18 mouse cellular contexts compared by ENCODE assay signal in the genomic region with DNA sequence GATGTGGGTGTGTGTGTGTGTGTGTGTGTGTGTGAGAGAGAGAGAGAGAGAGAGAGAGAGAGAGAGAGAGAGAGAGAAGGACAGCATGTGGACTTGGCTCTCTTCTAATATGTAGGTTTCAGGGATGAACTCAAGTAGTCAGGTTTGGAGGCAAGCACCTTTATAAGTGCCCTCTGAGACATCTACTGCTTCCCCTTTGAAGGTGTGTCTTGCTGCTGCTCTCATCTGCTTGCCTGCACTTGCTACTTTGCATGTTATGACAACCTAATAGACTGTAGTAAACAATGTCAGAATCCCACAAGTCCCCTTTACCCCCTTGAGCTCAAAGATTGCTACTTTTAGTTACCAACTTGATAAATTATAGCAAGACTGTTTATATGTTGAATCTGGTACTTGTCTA. TPM values are rescaled to one million over a fixed set of nuclear protein-coding genes. Genes with fewer than 3 reads are reported as not detected.
DNase-seq lines count a peak whose midpoint lies in the region; ATAC-seq and TF ChIP-seq lines count a peak whose summit lies in the region.
"Had no signal": no experiment of that assay in that cellular context is flagged by ENCODE, and none has a peak within 500 bp of the region (broad histone marks: within the 10 kb centered on the region; RNA-seq: fewer than 3 reads in every experiment).

No protein-coding gene starts in this region.

- peaks cover 18% of the 10 kb centered on the region for H3K36me3 ChIP-seq in heart, embryonic 10.5 days
- peaks cover 21% of the 10 kb centered on the region for H3K36me3 ChIP-seq in lung, embryonic 14.5 days (ENCODE audit: insufficient read depth)
- H3K36me3 ChIP-seq in liver, embryonic 12.5 days: peaks cover 35% of the 10 kb centered on the region
- no peaks in the 10 kb centered on the region for H3K36me3 ChIP-seq in stomach, postnatal 0 days (ENCODE audit: control insufficient read depth, insufficient read depth, low read length)

- peak overlapping the region; percentile 47; the same call in 1 of the 2 replicates for H3K27ac ChIP-seq in heart, embryonic 10.5 days
- H3K27ac ChIP-seq in lung, embryonic 14.5 days (ENCODE audit: low read depth): peak overlapping the region; percentile 33; the same call in 1 of the 2 replicates
- H3K27ac ChIP-seq in liver, embryonic 12.5 days: peak overlapping the region; percentile 97
- 0 out of 2 replicates have a peak overlapping the region, but pooled peaks have one; percentile 2 for H3K27ac ChIP-seq in stomach, postnatal 0 days (replicated peaks)
- H3K27ac ChIP-seq: embryonic facial prominence, embryonic 15.5 days; forebrain, embryonic 15.5 days; hindbrain, embryonic 12.5 days had no signal

- peaks cover 67% of the 10 kb centered on the region for H3K4me1 ChIP-seq in heart, embryonic 10.5 days
- H3K4me1 ChIP-seq in lung, embryonic 14.5 days (ENCODE audit: insufficient read depth): peaks cover 6% of the 10 kb centered on the region; the same call in 1 of the 2 replicates
- H3K4me1 ChIP-seq in liver, embryonic 12.5 days: peaks cover 98% of the 10 kb centered on the region
- peaks cover 9% of the 10 kb centered on the region for H3K4me1 ChIP-seq in stomach, postnatal 0 days (replicated peaks; ENCODE audit: control insufficient read depth, insufficient read depth)

- intact Hi-C loops in heart, postnatal 36 days (cut with DNase I): no loop called here

- H3K9ac ChIP-seq in lung, embryonic 14.5 days: no peak overlapping the region
- peak overlapping the region; percentile 70 for H3K9ac ChIP-seq in liver, embryonic 12.5 days
- no peak overlapping the region for H3K9ac ChIP-seq in stomach, postnatal 0 days (ENCODE audit: low read length)
- H3K9ac ChIP-seq: embryonic facial prominence, embryonic 15.5 days; forebrain, embryonic 15.5 days; hindbrain, embryonic 12.5 days had no signal

- no peak for TF ChIP-seq EP300 in stomach, postnatal 0 days (optimal IDR thresholded peaks at IDR 0.05)

- TF ChIP-seq CTCF in lung, embryonic 14.5 days (IDR thresholded peaks at IDR 0.05; ENCODE audit: low read depth): no peak
- TF ChIP-seq CTCF in stomach, postnatal 0 days (IDR thresholded peaks at IDR 0.05; ENCODE audit: low read depth): no peak

- no peak overlapping the region for H3K4me2 ChIP-seq in lung, embryonic 14.5 days
- H3K4me2 ChIP-seq in liver, embryonic 12.5 days: peak overlapping the region; percentile 73
- no peak overlapping the region for H3K4me2 ChIP-seq in stomach, postnatal 0 days (replicated peaks; ENCODE audit: low read depth)
- H3K4me2 ChIP-seq: embryonic facial prominence, embryonic 15.5 days; forebrain, embryonic 15.5 days; hindbrain, embryonic 12.5 days had no signal

- H3K9me3 ChIP-seq in heart, embryonic 10.5 days: no peaks in the 10 kb centered on the region
- no peaks in the 10 kb centered on the region for H3K9me3 ChIP-seq in lung, embryonic 14.5 days (ENCODE audit: low read depth, low read length)
- H3K9me3 ChIP-seq in liver, embryonic 12.5 days (replicated peaks): no peaks in the 10 kb centered on the region
- H3K9me3 ChIP-seq in stomach, postnatal 0 days (ENCODE audit: control insufficient read depth, low read length): no peaks in the 10 kb centered on the region
- H3K9me3 ChIP-seq: embryonic facial prominence, embryonic 15.5 days; forebrain, embryonic 15.5 days; hindbrain, embryonic 12.5 days had no signal

- H3K4me3 ChIP-seq in heart, embryonic 10.5 days: no peak overlapping the region
- no peak overlapping the region for H3K4me3 ChIP-seq in lung, embryonic 14.5 days (ENCODE audit: low read depth, low read length)
- peak overlapping the region; percentile 39 for H3K4me3 ChIP-seq in liver, embryonic 12.5 days
- H3K4me3 ChIP-seq in stomach, postnatal 0 days (ENCODE audit: low read depth, low read length): no peak overlapping the region
- H3K4me3 ChIP-seq: embryonic facial prominence, embryonic 15.5 days; forebrain, embryonic 15.5 days; hindbrain, embryonic 12.5 days had no signal

- DNase-seq in heart, embryonic 10.5 days (ENCODE audit: low spot score): no peak
- DNase-seq in heart, postnatal 36 days: no peak
- DNase-seq in lung, embryonic 14.5 days: no peak
- no peak for DNase-seq in lung, postnatal 14 days
- no peak for DNase-seq in stomach, postnatal 0 days (ENCODE audit: low spot score)
- DNase-seq in yolk sac, embryonic 10.5 days (ENCODE audit: low spot score): no peak
- DNase-seq: adrenal gland, postnatal 14 days; cerebellum, adult 11 months; gastrocnemius, postnatal 14 days; lung, postnatal 4 days; midbrain, embryonic 14.5 days; right cerebral cortex, postnatal 25 days; thymus, postnatal 36 days had no signal

- no peaks in the 10 kb centered on the region for H3K27me3 ChIP-seq in heart, embryonic 10.5 days (ENCODE audit: insufficient read depth, poor library complexity, severe bottlenecking)
- H3K27me3 ChIP-seq in lung, embryonic 14.5 days (ENCODE audit: insufficient read depth, low read length): no peaks in the 10 kb centered on the region
- H3K27me3 ChIP-seq in liver, embryonic 12.5 days (replicated peaks): no peaks in the 10 kb centered on the region
- no peaks in the 10 kb centered on the region for H3K27me3 ChIP-seq in stomach, postnatal 0 days (ENCODE audit: control insufficient read depth, insufficient read depth, low read length)
- H3K27me3 ChIP-seq: embryonic facial prominence, embryonic 15.5 days; forebrain, embryonic 15.5 days; hindbrain, embryonic 12.5 days had no signal

- ATAC-seq in lung, embryonic 14.5 days (ENCODE audit: insufficient read depth): no peak
- ATAC-seq in liver, embryonic 12.5 days: peak; percentile 53
- ATAC-seq in stomach, postnatal 0 days (ENCODE audit: low FRiP score, low TSS enrichment): no peak
- no peak for ATAC-seq in monocyte, adult 5-6 weeks (replicated peaks; ENCODE audit: insufficient number of reproducible peaks, low FRiP score, low TSS enrichment, poor library complexity, severe bottlenecking)
- ATAC-seq: forebrain, embryonic 15.5 days had no signal

RNA-seq across cellular contexts. Expression of a gene that starts 52.5 kb away (rescaled TPM):
- polyA plus RNA-seq in heart, embryonic 10.5 days (2016; fragmentation: Nextera tagmentation; extraction: Ambion mirVana): 72.5 and 81.0 TPM in 2 replicates
- total RNA-seq in heart, postnatal 36 days (2021): 10 to 100 TPM; 55.5 to 62.1 TPM
- 98.4 and 107 TPM in 2 replicates for polyA plus RNA-seq in lung, embryonic 14.5 days (2014; fragmentation: Nextera tagmentation; extraction: Ambion mirVana)
- 43.2 and 43.7 TPM in 2 replicates for polyA plus RNA-seq in liver, embryonic 12.5 days (2016; fragmentation: Nextera tagmentation; extraction: Ambion mirVana)
- polyA plus RNA-seq in stomach, postnatal 0 days (2015; fragmentation: Nextera tagmentation; extraction: Ambion mirVana): 27.0 and 27.4 TPM in 2 replicates
- 43.7 to 71.1 TPM (median 44.2 TPM) in 3 replicates for total RNA-seq in monocyte, adult 5-6 weeks (2017)

Comparison
In these comparisons a context has a peak if more than half of its experiments do, and no peak if none do; other contexts are left out.
1. H3K27ac ChIP-seq: peak in every context shown above with its lines; median percentile 97 in liver, embryonic 12.5 days; 47 in heart, embryonic 10.5 days; 33 in lung, embryonic 14.5 days; 2 in stomach, postnatal 0 days.